Mouse (Mus musculus) regulatory T cell (primary cell): ENCODE data around the gene Sik3.
"Not testable (repeated sequence)": the region's sequence is repeated elsewhere in the genome, so short reads cannot be mapped to it uniquely, and the experiment has no call there.

Experiments
- in situ Hi-C: fragments of 300-600 bp; cut with MboI, MseI; formaldehyde crosslinking; loops from one replicate; pipeline ENCODE4 v1.15.1; 2025; ENCODE audit warnings: high pct_unique_total_duplicates

The Sik3 gene

GRCm38 (mm10) chr9:46053014-46053666, 40.5 kb downstream of the Sik3 start:
- in situ Hi-C loops: loop anchor here (25.0 kb wide), 1 partner anchor 1484 kb away; the partner anchor contains the start of gene Cadm1

- in situ Hi-C loops: loop anchor here (25.0 kb wide), 1 partner anchor 1479 kb away; the partner anchor contains the start of gene Cadm1
Observed at GRCm38 (mm10) chr9:46058065-46058464, 45.4 kb downstream of the Sik3 start.

- in situ Hi-C loops: loop anchor here (25.0 kb wide), 1 partner anchor 1477 kb away; the partner anchor contains the start of gene Cadm1
Observed at GRCm38 (mm10) chr9:46060249-46060648, 47.6 kb downstream of the Sik3 start.

- in situ Hi-C loops: loop anchor here (25.0 kb wide), 1 partner anchor 1475 kb away; the partner anchor contains the start of gene Cadm1
Observed at GRCm38 (mm10) chr9:46061696-46062425, 49.2 kb downstream of the Sik3 start.

GRCm38 (mm10) chr9:46064331-46064730, 51.7 kb downstream of the Sik3 start:
- in situ Hi-C loops: loop anchor here (25.0 kb wide), 1 partner anchor 1473 kb away; the partner anchor contains the start of gene Cadm1

- in situ Hi-C loops: loop anchor here (25.0 kb wide), 1 partner anchor 1471 kb away; the partner anchor contains the start of gene Cadm1
Observed at GRCm38 (mm10) chr9:46066711-46067110, 54.1 kb downstream of the Sik3 start.

- in situ Hi-C loops: loop anchor here (25.0 kb wide), 1 partner anchor 1470 kb away; the partner anchor contains the start of gene Cadm1
Observed at GRCm38 (mm10) chr9:46067691-46068090, 55.1 kb downstream of the Sik3 start.

GRCm38 (mm10) chr9:46069013-46069412, 56.4 kb downstream of the Sik3 start:
- in situ Hi-C loops: loop anchor here (25.0 kb wide), 1 partner anchor 1468 kb away; the partner anchor contains the start of gene Cadm1

GRCm38 (mm10) chr9:46072101-46072835, 59.6 kb downstream of the Sik3 start:
- in situ Hi-C loops: loop anchor here (25.0 kb wide), 1 partner anchor 1465 kb away; the partner anchor contains the start of gene Cadm1

- in situ Hi-C loops: loop anchor here (25.0 kb wide), 1 partner anchor 1464 kb away; the partner anchor contains the start of gene Cadm1
Observed at GRCm38 (mm10) chr9:46073443-46073842, 60.8 kb downstream of the Sik3 start.

GRCm38 (mm10) chr9:46075578-46075977, 63.0 kb downstream of the Sik3 start:
- in situ Hi-C loops: loop anchor here (5.0 kb wide), 1 partner anchor 47 kb away; no protein-coding TSS in a partner anchor

GRCm38 (mm10) chr9:46082381-46082821, 69.8 kb downstream of the Sik3 start:
- in situ Hi-C loops: no loop called here

GRCm38 (mm10) chr9:46083490-46083893, 70.9 kb downstream of the Sik3 start:
- in situ Hi-C loops: no loop called here

- in situ Hi-C loops: no loop called here
Observed at GRCm38 (mm10) chr9:46085898-46086297, 73.3 kb downstream of the Sik3 start.

- in situ Hi-C loops: no loop called here
Observed at GRCm38 (mm10) chr9:46086826-46087225, 74.2 kb downstream of the Sik3 start.

GRCm38 (mm10) chr9:46087461-46087860, 74.8 kb downstream of the Sik3 start:
- in situ Hi-C loops: no loop called here

- in situ Hi-C loops: no loop called here
Observed at GRCm38 (mm10) chr9:46088722-46089121, 76.1 kb downstream of the Sik3 start.

GRCm38 (mm10) chr9:46090066-46090465, 77.4 kb downstream of the Sik3 start:
- in situ Hi-C loops: no loop called here

GRCm38 (mm10) chr9:46091157-46091556, 78.5 kb downstream of the Sik3 start:
- in situ Hi-C loops: not testable (repeated sequence)

- in situ Hi-C loops: no loop called here
Observed at GRCm38 (mm10) chr9:46092633-46093032, 80.0 kb downstream of the Sik3 start.

- in situ Hi-C loops: no loop called here
Observed at GRCm38 (mm10) chr9:46098360-46098985, 85.9 kb downstream of the Sik3 start.
